Mouse (Mus musculus): ENCODE results near the gene Cilp2. TPM values are rescaled to one million over a fixed set of nuclear protein-coding genes. Genes with fewer than 3 reads are reported as not detected.

Gene Cilp2
- polyA plus RNA-seq, 1 experiment from 2014 or later = 6.7 TPM

GRCm38 (mm10) chr8:69915748-69916147 lies 28.3 kb upstream of the Cilp2 start:
- Histone ChIP-seq H3K9me3 (no peaks in the 10 kb centered on the region), H3K27ac (replicated peaks) (no peak overlapping the region), H3K4me1 (replicated peaks) (peaks cover 13% of the 10 kb centered on the region), H3K9ac (no peak overlapping the region), H3K4me2 (no peak overlapping the region), H3K27me3 (no peaks in the 10 kb centered on the region), H3K36me3 (peaks cover 22% of the 10 kb centered on the region), H3K4me3 (no peak overlapping the region)
- WGBS = 42% methylated on average over 5 of the region's 5 CpGs
- ATAC-seq (ENCODE audit: low FRiP score, low read depth) = no peak

DNA sequence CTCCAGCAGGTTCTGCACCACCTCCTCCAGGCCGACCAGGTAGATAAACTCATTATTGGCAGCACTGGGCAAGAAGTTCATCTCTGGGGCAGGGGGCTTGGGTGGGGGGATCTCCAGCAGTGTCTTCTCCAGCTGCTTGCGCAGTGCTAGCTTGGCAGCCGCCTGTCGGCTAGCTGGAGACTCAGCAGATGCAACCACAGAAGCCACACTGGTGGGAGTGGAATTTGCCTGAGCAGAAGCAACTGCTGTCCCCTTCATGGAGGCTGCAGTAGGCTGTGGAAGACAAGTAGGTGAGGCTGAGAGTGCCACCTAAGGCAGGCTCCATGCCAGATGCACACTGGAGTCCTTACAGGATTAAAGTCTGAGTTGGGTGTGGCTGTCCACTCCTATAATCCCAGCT lies 27.0 kb upstream of the Cilp2 start:
- H3K9me3 ChIP-seq = no peaks in the 10 kb centered on the region
- H3K4me3 ChIP-seq = no peak overlapping the region
- no peak overlapping the region for H3K4me2 ChIP-seq
- peaks cover 30% of the 10 kb centered on the region for H3K36me3 ChIP-seq
- H3K27me3 ChIP-seq = no peaks in the 10 kb centered on the region
- H3K9ac ChIP-seq = no peak overlapping the region
- no peak overlapping the region for H3K27ac ChIP-seq (replicated peaks)
- WGBS = 90% methylated on average over 4 of the region's 4 CpGs
- peaks cover 3% of the 10 kb centered on the region for H3K4me1 ChIP-seq (replicated peaks)
- ATAC-seq (ENCODE audit: low FRiP score, low read depth) = no peak

DNA sequence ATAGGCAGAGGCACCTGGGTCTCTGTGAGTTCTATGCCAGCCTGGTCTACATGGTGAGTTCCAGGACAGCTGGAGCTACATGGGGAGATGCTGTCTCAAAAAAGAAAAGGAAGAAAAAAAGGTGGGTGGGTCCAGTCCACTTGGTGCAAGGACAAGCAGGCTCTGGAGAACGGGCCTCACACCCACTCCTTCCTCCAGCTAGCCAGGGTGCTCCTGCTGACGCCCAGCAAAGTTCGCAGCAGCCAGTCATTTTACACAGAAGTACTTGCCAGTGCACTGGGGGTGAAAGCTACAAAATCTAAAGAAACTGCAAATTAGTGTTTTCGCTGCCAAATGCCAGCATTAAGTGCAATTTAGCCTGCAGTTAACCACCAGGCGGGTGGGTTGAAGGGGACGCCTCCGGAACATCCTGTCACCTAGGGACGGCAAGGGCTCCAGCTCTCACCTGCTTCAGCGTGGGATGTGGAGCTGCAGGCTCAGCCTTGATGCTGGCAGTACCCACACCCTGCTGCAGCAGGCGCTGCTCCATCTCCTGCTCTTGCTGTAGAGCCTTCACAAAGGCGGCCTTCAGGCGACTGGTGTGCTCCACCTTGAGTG lies 25.1 kb upstream of the Cilp2 start:
- Histone ChIP-seq H3K4me2 (no peak overlapping the region), H3K36me3 (peaks cover 32% of the 10 kb centered on the region), H3K9me3 (no peaks in the 10 kb centered on the region), H3K9ac (no peak overlapping the region), H3K4me3 (no peak overlapping the region), H3K27me3 (no peaks in the 10 kb centered on the region), H3K4me1 (replicated peaks) (no peaks in the 10 kb centered on the region), H3K27ac (replicated peaks) (no peak overlapping the region)
- 87% methylated on average over 12 of the region's 12 CpGs for WGBS
- ATAC-seq (ENCODE audit: low FRiP score, low read depth) = no peak

GRCm38 (mm10) chr8:69911917-69912316 lies 24.4 kb upstream of the Cilp2 start:
- no peak for ATAC-seq (ENCODE audit: low FRiP score, low read depth)
- no peaks in the 10 kb centered on the region for H3K9me3 ChIP-seq
- 94% methylated on average over 13 of the region's 13 CpGs for WGBS
- H3K27ac ChIP-seq (replicated peaks) = no peak overlapping the region
- no peaks in the 10 kb centered on the region for H3K27me3 ChIP-seq
- H3K9ac ChIP-seq = no peak overlapping the region
- peaks cover 32% of the 10 kb centered on the region for H3K36me3 ChIP-seq
- no peak overlapping the region for H3K4me3 ChIP-seq
- no peaks in the 10 kb centered on the region for H3K4me1 ChIP-seq (replicated peaks)
- H3K4me2 ChIP-seq = no peak overlapping the region

- H3K9me3 ChIP-seq = no peaks in the 10 kb centered on the region
- no peak for ATAC-seq (ENCODE audit: low FRiP score, low read depth)
- no peak overlapping the region for H3K4me2 ChIP-seq
- H3K4me3 ChIP-seq = no peak overlapping the region
- H3K9ac ChIP-seq = no peak overlapping the region
- no peak overlapping the region for H3K27ac ChIP-seq (replicated peaks)
- WGBS = 93% methylated on average over 2 of the region's 2 CpGs
- peaks cover 19% of the 10 kb centered on the region for H3K4me1 ChIP-seq (replicated peaks)
- H3K36me3 ChIP-seq = peaks cover 17% of the 10 kb centered on the region; the same call in 1 of the 2 replicates
- no peaks in the 10 kb centered on the region for H3K27me3 ChIP-seq
Observed at GRCm38 (mm10) chr8:69907106-69907505, 19.6 kb upstream of the Cilp2 start.

DNA sequence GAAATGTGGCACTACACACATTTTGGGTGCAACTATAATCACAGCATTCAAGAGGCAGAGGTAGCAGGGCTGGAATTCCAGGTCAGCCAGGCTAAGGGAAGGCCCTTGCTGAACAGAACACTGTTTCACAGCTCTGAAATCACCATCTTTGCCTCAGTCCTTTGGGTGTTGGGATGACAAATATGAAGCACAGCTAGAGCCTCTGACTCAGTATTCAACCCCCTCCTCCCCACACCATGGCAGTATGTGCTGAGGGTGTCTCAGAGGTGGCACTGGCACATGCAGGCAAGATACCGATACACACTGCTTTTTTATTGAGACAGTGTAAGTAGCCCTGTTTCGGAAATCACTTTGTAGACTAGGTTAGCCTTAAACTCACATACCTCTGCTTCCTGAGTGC lies 18.8 kb upstream of the Cilp2 start:
- Histone ChIP-seq H3K4me2 (no peak overlapping the region), H3K4me1 (replicated peaks) (peaks cover 24% of the 10 kb centered on the region), H3K36me3 (peaks cover 13% of the 10 kb centered on the region; the same call in 1 of the 2 replicates), H3K4me3 (no peak overlapping the region), H3K27me3 (no peaks in the 10 kb centered on the region), H3K9me3 (no peaks in the 10 kb centered on the region), H3K9ac (no peak overlapping the region), H3K27ac (replicated peaks) (no peak overlapping the region)
- no peak for ATAC-seq (ENCODE audit: low FRiP score, low read depth)
- WGBS = 85% methylated on average over 2 of the region's 2 CpGs

DNA sequence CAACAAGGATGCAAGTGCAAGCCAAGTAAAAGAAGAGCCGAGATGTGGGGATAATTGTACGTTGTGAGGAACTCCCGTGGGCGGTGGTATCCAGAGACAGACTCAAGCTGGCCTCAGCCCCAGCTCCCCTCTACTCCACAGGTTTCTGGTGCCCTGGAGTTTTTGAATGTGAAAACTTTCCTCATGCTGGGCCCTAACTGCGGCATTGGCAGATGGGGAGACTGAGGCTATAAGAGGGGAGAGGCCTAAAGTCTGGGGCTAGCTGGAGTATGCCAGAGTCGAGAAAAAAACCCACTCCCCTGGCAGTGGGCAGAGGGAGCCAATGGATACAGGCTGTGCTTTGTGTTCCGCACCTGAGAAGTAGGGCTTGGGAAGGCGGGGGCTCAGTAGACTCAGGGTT lies 16.6 kb upstream of the Cilp2 start:
- Histone ChIP-seq H3K9ac (no peak overlapping the region), H3K4me2 (peak overlapping the region; percentile 79; the same call in 1 of the 2 replicates), H3K4me3 (0 out of 2 replicates have a peak overlapping the region, but pooled peaks have one; percentile 86), H3K27ac (replicated peaks) (no peak overlapping the region), H3K27me3 (no peaks in the 10 kb centered on the region), H3K9me3 (no peaks in the 10 kb centered on the region), H3K36me3 (no peaks in the 10 kb centered on the region), H3K4me1 (replicated peaks) (peaks cover 42% of the 10 kb centered on the region)
- WGBS = 79% methylated on average over 8 of the region's 8 CpGs
- no peak for ATAC-seq (ENCODE audit: low FRiP score, low read depth)

GRCm38 (mm10) chr8:69903063-69903542 lies 15.6 kb upstream of the Cilp2 start:
- Histone ChIP-seq H3K36me3 (no peaks in the 10 kb centered on the region), H3K4me3 (peak overlapping the region; percentile 86), H3K9ac (peak overlapping the region; percentile 73), H3K9me3 (no peaks in the 10 kb centered on the region), H3K4me1 (replicated peaks) (peaks cover 48% of the 10 kb centered on the region), H3K27me3 (no peaks in the 10 kb centered on the region), H3K27ac (replicated peaks) (peak overlapping the region; percentile 94), H3K4me2 (peak overlapping the region; percentile 79)
- WGBS = under 1% methylated on average over 45 of the region's 45 CpGs
- peak; percentile 91 for ATAC-seq (ENCODE audit: low FRiP score, low read depth)

DNA sequence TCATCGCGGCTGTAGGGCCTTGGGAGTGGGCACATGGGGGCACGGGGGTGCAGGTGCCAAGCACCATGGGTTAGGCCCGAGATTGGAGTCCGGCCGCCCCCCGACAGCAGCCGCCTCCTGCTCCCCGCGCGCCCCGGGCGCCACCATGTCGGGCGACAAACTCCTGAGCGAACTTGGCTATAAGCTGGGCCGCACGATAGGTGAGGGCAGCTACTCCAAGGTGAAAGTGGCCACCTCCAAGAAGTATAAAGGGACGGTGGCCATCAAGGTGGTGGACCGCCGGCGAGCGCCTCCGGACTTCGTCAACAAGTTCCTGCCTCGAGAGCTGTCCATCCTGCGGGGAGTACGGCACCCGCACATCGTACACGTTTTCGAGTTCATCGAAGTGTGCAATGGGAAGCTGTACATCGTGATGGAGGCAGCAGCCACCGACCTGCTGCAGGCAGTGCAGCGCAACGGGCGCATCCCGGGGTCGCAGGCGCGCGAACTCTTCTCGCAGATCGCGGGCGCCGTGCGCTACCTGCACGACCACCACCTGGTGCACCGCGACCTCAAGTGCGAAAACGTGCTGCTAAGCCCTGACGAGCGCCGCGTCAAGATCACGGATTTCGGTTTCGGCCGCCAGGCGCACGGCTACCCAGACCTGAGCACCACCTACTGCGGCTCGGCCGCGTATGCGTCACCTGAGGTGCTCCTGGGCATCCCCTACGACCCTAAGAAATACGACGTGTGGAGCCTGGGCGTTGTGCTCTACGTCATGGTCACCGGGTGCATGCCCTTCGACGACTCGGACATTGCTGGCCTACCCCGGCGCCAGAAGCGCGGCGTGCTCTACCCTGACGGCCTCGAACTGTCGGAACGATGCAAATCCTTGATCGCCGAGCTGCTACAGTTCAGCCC lies 14.9 kb upstream of the Cilp2 start, which contains the start of the genes Tssk6, Ndufa13 and Yjefn3:
Tssk6 (plus strand) TSS at position 22 of the 900 bp plus-strand sequence.
Ndufa13 (minus strand) TSS at position 396 of the 900 bp plus-strand sequence.
Yjefn3 (minus strand) TSS at position 550 of the 900 bp plus-strand sequence.
- Histone ChIP-seq H3K4me2 (peak within 1 kb of the TSS; percentile 79), H3K9ac (peak within 1 kb of the TSS; percentile 78), H3K9me3 (no peaks in the 10 kb centered on the region), H3K27me3 (no peaks in the 10 kb centered on the region), H3K36me3 (no peaks in the 10 kb centered on the region), H3K4me3 (peak within 1 kb of the TSS; percentile 86), H3K27ac (replicated peaks) (peak within 1 kb of the TSS; percentile 94), H3K4me1 (replicated peaks) (peaks cover 54% of the 10 kb centered on the region)
- ATAC-seq (ENCODE audit: low FRiP score, low read depth) = peak; percentile 3; the same call in 1 of the 2 replicates
- WGBS = 4% methylated on average over 89 of the region's 89 CpGs

- 2% methylated on average over 41 of the region's 41 CpGs for WGBS
- no peaks in the 10 kb centered on the region for H3K9me3 ChIP-seq
- H3K36me3 ChIP-seq = no peaks in the 10 kb centered on the region
- peaks cover 59% of the 10 kb centered on the region for H3K4me1 ChIP-seq (replicated peaks)
- H3K27ac ChIP-seq (replicated peaks) = peak overlapping the region; percentile 94
- H3K9ac ChIP-seq = peak overlapping the region; percentile 78
- peak; percentile 76 for ATAC-seq (ENCODE audit: low FRiP score, low read depth)
- peak overlapping the region; percentile 79 for H3K4me2 ChIP-seq
- no peaks in the 10 kb centered on the region for H3K27me3 ChIP-seq
- peak overlapping the region; percentile 86 for H3K4me3 ChIP-seq
Observed at GRCm38 (mm10) chr8:69901484-69902162, 14.1 kb upstream of the Cilp2 start.

DNA sequence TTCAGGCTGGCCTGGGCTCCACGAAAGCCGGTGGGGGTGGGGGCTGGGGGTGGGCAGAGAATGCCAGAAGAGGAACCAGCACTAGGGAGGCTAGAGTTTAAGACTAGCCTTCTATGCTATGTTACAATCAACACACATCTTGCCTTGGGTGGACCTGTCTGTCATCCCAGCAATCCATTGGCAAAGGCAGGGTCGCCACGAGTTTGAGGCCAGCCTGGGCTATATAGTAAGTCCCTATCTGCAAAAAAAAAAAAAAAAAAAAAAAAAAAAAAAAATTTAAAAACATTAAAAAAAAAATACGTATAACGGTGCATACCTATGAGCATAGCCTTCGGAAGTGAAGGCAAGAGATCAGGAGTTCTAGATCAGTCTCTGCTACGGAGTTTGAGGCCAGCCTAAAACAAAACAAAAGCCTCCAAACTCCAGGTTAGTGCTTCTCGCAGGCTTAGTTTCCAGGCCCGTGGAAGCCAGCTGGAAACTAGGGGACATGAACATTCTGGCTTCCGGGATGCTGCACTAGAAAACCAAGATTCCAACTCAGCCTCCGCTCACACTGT lies 13.5 kb upstream of the Cilp2 start:
- Histone ChIP-seq H3K4me3 (peak overlapping the region; percentile 86), H3K9me3 (no peaks in the 10 kb centered on the region), H3K9ac (peak overlapping the region; percentile 78), H3K36me3 (no peaks in the 10 kb centered on the region), H3K27ac (replicated peaks) (peak overlapping the region; percentile 94), H3K4me1 (replicated peaks) (peaks cover 59% of the 10 kb centered on the region), H3K4me2 (peak overlapping the region; percentile 79), H3K27me3 (no peaks in the 10 kb centered on the region)
- ATAC-seq (ENCODE audit: low FRiP score, low read depth) = no peak
- WGBS = 21% methylated on average over 12 of the region's 12 CpGs
